Mouse (Mus musculus): Measurements from ENCODE around the gene Ankrd23. TPM values are rescaled to one million over a fixed set of nuclear protein-coding genes. Genes with fewer than 3 reads are reported as not detected.
"Not testable (repeated sequence)": the region's sequence is repeated elsewhere in the genome, so short reads cannot be mapped to it uniquely, and the experiment has no call there.

The Ankrd23 gene
- 1.1 TPM for polyA plus RNA-seq (2012; fragmentation: generic; extraction: Trizol)
- long read RNA-seq, experiment 1, partial matches to known transcripts: 0 of 3 reads
- long read RNA-seq, experiment 1, other reads (novel, unspliced or antisense): 0 of 3 reads
- long read RNA-seq, experiment 2, partial matches to known transcripts: 0 of 3 reads
- long read RNA-seq, experiment 2, other reads (novel, unspliced or antisense): 3 of 3 reads

DNA sequence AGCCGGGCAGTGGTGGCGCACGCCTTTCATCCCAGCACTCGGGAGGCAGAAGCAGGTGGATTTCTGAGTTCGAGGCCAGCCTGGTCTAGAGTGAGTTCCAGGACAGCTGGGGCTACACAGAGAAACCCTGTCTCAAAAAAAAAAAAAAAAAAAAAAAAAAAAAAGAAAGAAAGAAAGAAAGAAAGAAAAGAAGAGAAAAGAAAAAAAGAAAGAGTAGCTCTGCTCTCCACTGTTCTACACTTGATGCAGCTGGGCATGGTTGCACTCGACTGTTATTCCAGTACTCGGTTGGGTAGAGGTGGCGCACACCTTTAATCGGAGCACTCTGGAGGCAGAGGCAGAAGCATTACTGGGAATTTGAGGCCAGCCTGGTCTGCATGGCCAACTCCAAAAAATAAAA lies at the start of gene Ankrd23:
TSS of gene Ankrd23 (minus strand) at position 101 of the 400 bp plus-strand sequence.
- H3K4me3 ChIP-seq (ENCODE audit: insufficient read depth, poor library complexity, severe bottlenecking); H3ac ChIP-seq (ENCODE audit: control insufficient read depth, insufficient read length, low read depth); H3K79me3 ChIP-seq (ENCODE audit: low read depth); H3K79me2 ChIP-seq (ENCODE audit: control insufficient read depth, insufficient read depth); H3K36me3 ChIP-seq (ENCODE audit: control insufficient read depth, insufficient read depth); H3K27me3 ChIP-seq (ENCODE audit: control insufficient read depth, insufficient read depth, insufficient read length): not testable (repeated sequence)

DNA sequence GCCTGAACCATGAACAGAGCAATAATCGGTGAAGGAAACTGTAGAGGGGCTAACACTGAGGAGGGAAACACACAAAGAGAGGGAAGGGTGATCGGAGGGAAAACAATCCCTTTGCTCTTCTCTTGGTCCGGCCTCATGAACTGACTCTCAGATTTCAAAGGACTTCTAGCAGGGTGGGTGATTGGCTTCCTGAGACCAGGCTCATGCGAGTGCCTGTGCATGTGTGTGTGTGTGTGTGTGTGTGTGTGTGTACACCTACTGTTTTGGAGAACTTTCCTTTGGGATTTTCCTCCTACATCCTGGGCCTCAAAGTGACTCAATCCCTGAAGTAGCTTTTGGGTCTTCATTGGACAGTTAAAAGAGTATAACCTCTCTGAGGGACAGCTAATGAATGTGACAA lies 49.6 kb upstream of the Ankrd23 start:
- no peak overlapping the region for H3ac ChIP-seq (ENCODE audit: control insufficient read depth, insufficient read length, low read depth)
- H3K4me3 ChIP-seq (ENCODE audit: insufficient read depth, poor library complexity, severe bottlenecking): no peak overlapping the region
- H3K79me2 ChIP-seq (ENCODE audit: control insufficient read depth, insufficient read depth): no peaks in the 10 kb centered on the region
- no peaks in the 10 kb centered on the region for H3K36me3 ChIP-seq (ENCODE audit: control insufficient read depth, insufficient read depth)
- no peaks in the 10 kb centered on the region for H3K79me3 ChIP-seq (ENCODE audit: low read depth)
- TF ChIP-seq MYOD1 (IDR thresholded peaks at IDR 0.05; ENCODE audit: control insufficient read depth, insufficient read length, low read depth): no peak
- no peak for TF ChIP-seq CTCF (IDR thresholded peaks at IDR 0.05; ENCODE audit: control insufficient read depth, insufficient read depth, insufficient read length)
- TF ChIP-seq CEBPB (IDR thresholded peaks at IDR 0.05; ENCODE audit: low read depth): no peak
- no peak for TF ChIP-seq MYOG (IDR thresholded peaks at IDR 0.05; ENCODE audit: control insufficient read depth, extremely low read depth, insufficient read length)
- TF ChIP-seq MAX (IDR thresholded peaks at IDR 0.05): no peak
- TF ChIP-seq USF1 (IDR thresholded peaks at IDR 0.05; ENCODE audit: low read depth): no peak
- no peak for TF ChIP-seq FOSL1 (IDR thresholded peaks at IDR 0.05; ENCODE audit: insufficient read depth, low read length, poor library complexity, severe bottlenecking)
- H3K27me3 ChIP-seq (ENCODE audit: control insufficient read depth, insufficient read depth, insufficient read length): no peaks in the 10 kb centered on the region

DNA sequence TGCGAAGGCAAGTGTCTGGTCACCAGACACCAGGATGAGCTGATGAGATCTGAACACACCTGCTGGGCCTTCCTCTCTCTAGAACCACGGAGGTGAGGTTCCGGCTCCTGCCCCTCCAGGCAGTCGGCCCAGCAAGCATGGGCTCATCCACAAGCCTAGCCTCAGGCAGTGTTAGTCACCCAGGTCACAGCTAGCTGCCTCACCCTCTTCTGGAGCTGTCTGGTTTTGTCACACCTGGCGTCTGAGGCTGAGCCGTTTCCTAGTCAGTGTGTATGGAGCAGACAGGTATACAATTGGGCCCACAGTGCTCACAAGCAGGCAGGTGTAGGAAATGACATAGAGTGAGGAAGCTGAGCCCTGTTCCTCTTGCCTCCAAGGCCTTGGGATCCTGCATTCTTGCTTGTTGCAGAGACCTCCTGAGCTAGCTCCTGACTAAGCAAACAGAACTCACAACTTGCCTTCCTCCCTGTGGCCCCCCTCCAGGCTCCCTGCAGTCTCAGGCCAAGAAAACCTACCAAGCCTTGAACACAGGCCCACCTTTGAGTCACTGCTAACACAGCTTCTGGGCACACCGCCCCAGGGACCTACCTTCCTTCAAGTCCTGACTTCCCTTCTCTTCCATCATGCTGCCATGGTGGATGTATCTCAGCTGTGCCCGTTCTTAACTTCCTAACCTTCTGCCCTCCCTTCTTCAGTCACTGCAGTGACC lies 46.9 kb upstream of the Ankrd23 start:
- Histone ChIP-seq H3K79me2 (ENCODE audit: control insufficient read depth, insufficient read depth) (no peaks in the 10 kb centered on the region), H3K36me3 (ENCODE audit: control insufficient read depth, insufficient read depth) (no peaks in the 10 kb centered on the region), H3K4me3 (ENCODE audit: insufficient read depth, poor library complexity, severe bottlenecking) (no peak overlapping the region), H3K27me3 (ENCODE audit: control insufficient read depth, insufficient read depth, insufficient read length) (no peaks in the 10 kb centered on the region), H3ac (ENCODE audit: control insufficient read depth, insufficient read length, low read depth) (no peak overlapping the region), H3K79me3 (ENCODE audit: low read depth) (no peaks in the 10 kb centered on the region)
- TF ChIP-seq MYOG (IDR thresholded peaks at IDR 0.05; ENCODE audit: control insufficient read depth, extremely low read depth, insufficient read length): no peak
- TF ChIP-seq USF1 (IDR thresholded peaks at IDR 0.05; ENCODE audit: low read depth): no peak
- no peak for TF ChIP-seq CEBPB (IDR thresholded peaks at IDR 0.05; ENCODE audit: low read depth)

DNA sequence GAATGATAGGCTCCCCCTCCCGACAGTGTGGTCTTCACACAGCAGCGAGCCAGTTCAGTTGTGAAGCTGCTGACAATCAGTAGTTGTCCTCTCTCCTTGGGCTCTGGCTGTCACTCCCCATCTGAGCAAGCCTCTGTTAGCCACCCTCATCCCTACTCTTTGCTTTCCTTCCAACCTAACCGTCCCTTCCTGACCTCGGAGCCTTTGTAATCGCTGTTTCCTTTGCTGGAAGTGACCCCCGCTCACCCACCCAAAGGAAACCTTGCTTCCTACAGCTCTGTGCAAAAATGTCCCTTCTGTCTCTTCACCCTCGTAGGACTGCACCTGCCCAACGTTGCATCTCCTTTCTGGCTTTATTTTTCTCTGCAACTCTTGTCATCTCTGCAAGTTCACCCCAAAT lies 45.5 kb upstream of the Ankrd23 start:
- Histone ChIP-seq H3K36me3 (ENCODE audit: control insufficient read depth, insufficient read depth) (no peaks in the 10 kb centered on the region), H3K4me3 (ENCODE audit: insufficient read depth, poor library complexity, severe bottlenecking) (no peak overlapping the region), H3K79me3 (ENCODE audit: low read depth) (no peaks in the 10 kb centered on the region), H3K79me2 (ENCODE audit: control insufficient read depth, insufficient read depth) (no peaks in the 10 kb centered on the region), H3K27me3 (ENCODE audit: control insufficient read depth, insufficient read depth, insufficient read length) (no peaks in the 10 kb centered on the region), H3ac (ENCODE audit: control insufficient read depth, insufficient read length, low read depth) (no peak overlapping the region)
- TF ChIP-seq FOSL1 (IDR thresholded peaks at IDR 0.05; ENCODE audit: insufficient read depth, low read length, poor library complexity, severe bottlenecking) (no peak), USF1 (IDR thresholded peaks at IDR 0.05; ENCODE audit: low read depth) (no peak), CTCF (IDR thresholded peaks at IDR 0.05; ENCODE audit: control insufficient read depth, insufficient read depth, insufficient read length) (no peak), MYOG (IDR thresholded peaks at IDR 0.05; ENCODE audit: control insufficient read depth, extremely low read depth, insufficient read length) (no peak), CEBPB (IDR thresholded peaks at IDR 0.05; ENCODE audit: low read depth) (no peak), MYOD1 (IDR thresholded peaks at IDR 0.05; ENCODE audit: control insufficient read depth, insufficient read length, low read depth) (no peak), MAX (IDR thresholded peaks at IDR 0.05) (no peak)

DNA sequence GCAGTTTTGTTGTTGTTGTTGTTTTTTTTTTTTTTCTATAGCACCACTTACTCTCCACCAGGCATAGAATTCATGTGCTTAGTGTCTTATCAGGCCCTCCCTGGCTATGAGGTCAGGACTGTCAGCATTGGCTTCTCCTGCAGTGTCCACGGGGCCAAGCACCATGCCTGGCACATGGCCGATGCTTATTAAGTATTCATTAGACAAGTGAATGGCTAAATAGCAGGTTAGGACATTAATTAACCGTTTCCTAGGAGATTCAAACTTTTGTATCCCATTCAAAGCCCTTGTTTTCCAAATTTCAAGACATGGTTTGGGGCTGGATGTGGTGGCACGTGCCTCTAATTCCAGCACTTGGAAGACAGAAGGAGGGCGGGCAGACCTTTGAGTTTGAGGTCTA lies 44.6 kb upstream of the Ankrd23 start:
- Histone ChIP-seq H3K4me3 (ENCODE audit: insufficient read depth, poor library complexity, severe bottlenecking) (no peak overlapping the region), H3K36me3 (ENCODE audit: control insufficient read depth, insufficient read depth) (no peaks in the 10 kb centered on the region), H3K27me3 (ENCODE audit: control insufficient read depth, insufficient read depth, insufficient read length) (no peaks in the 10 kb centered on the region), H3K79me3 (ENCODE audit: low read depth) (no peaks in the 10 kb centered on the region), H3K79me2 (ENCODE audit: control insufficient read depth, insufficient read depth) (no peaks in the 10 kb centered on the region), H3ac (ENCODE audit: control insufficient read depth, insufficient read length, low read depth) (no peak overlapping the region)
- TF ChIP-seq USF1 (IDR thresholded peaks at IDR 0.05; ENCODE audit: low read depth) (no peak), CEBPB (IDR thresholded peaks at IDR 0.05; ENCODE audit: low read depth) (no peak), MYOD1 (IDR thresholded peaks at IDR 0.05; ENCODE audit: control insufficient read depth, insufficient read length, low read depth) (no peak), MYOG (IDR thresholded peaks at IDR 0.05; ENCODE audit: control insufficient read depth, extremely low read depth, insufficient read length) (no peak), FOSL1 (IDR thresholded peaks at IDR 0.05; ENCODE audit: insufficient read depth, low read length, poor library complexity, severe bottlenecking) (no peak), CTCF (IDR thresholded peaks at IDR 0.05; ENCODE audit: control insufficient read depth, insufficient read depth, insufficient read length) (no peak), MAX (IDR thresholded peaks at IDR 0.05) (no peak)
